Mouse (Mus musculus): ENCODE measurements around the gene H2-K1. TPM values are rescaled to one million over a fixed set of nuclear protein-coding genes. Genes with fewer than 3 reads are reported as not detected.
"Not testable (repeated sequence)": the region's sequence is repeated elsewhere in the genome, so short reads cannot be mapped to it uniquely, and the experiment has no call there.

Gene H2-K1
- polyA plus RNA-seq, 1 experiment from 2014 or later, result 82.2 TPM

DNA sequence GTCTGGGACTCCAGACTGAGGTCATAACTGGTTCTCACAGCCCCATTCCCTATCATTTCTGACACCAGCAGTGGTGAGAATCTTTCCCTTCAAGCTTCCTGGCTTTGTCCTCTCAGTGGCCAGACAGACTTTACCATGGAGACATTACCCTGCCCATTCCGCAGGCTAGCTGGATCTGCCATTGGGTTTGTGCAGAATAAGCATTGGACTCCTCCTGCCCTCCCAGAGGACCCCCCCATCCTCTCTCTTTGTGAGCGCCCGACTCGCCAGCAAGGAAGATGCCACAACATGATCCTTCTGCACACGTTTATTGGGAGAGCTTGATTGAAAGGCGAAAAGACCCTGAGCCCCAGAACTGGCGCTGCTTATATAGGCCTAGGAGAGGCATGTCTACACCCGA lies 13.3 kb upstream of the H2-K1 start:
- Histone ChIP-seq H3K4me3 (replicated peaks; ENCODE audit: low read depth, low read length) (no peak overlapping the region), H3K9me3 (replicated peaks; ENCODE audit: low read length) (no peaks in the 10 kb centered on the region), H3K4me2 (ENCODE audit: low read length) (no peak overlapping the region), H3K9ac (ENCODE audit: low read depth, low read length) (no peak overlapping the region), H3K36me3 (ENCODE audit: insufficient read depth, low read length) (no peaks in the 10 kb centered on the region), H3K4me1 (replicated peaks; ENCODE audit: insufficient read depth, low read length) (no peaks in the 10 kb centered on the region), H3K27ac (no peak overlapping the region), H3K27me3 (ENCODE audit: insufficient read depth, low read length) (no peaks in the 10 kb centered on the region)
- 93% methylated on average over 8 of the region's 8 CpGs for WGBS
- no peak for ATAC-seq (replicated peaks; ENCODE audit: low FRiP score, low read depth)
- TF ChIP-seq CTCF (IDR thresholded peaks at IDR 0.05; ENCODE audit: low read depth), result no peak
- DNase-seq (ENCODE audit: low spot score), result no peak

DNA sequence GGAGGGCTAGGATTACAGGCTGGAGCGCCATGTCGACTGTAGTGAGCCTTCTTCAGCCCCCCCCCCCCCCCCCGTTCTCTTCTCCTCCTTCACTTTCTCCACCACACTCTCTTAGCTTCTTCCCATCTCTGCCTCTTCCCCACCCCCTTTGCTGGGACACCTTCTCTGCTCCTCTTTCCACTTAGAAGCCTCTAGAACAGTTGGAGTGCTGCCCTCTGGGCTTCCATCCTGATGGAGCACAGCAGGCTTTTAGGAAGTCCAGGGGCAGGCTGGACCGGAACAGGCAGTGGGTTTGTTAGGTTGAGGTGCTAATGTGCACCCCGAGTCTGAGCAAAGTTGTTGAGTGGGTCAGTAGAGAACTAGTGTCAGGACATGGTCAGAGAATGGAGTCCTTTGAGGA lies 10.0 kb upstream of the H2-K1 start:
- Histone ChIP-seq H3K9me3 (replicated peaks; ENCODE audit: low read length) (no peaks in the 10 kb centered on the region), H3K4me3 (replicated peaks; ENCODE audit: low read depth, low read length) (no peak overlapping the region), H3K4me1 (replicated peaks; ENCODE audit: insufficient read depth, low read length) (no peaks in the 10 kb centered on the region), H3K9ac (ENCODE audit: low read depth, low read length) (no peak overlapping the region), H3K4me2 (ENCODE audit: low read length) (no peak overlapping the region), H3K27me3 (ENCODE audit: insufficient read depth, low read length) (no peaks in the 10 kb centered on the region), H3K36me3 (ENCODE audit: insufficient read depth, low read length) (no peaks in the 10 kb centered on the region), H3K27ac (no peak overlapping the region)
- ATAC-seq (replicated peaks; ENCODE audit: low FRiP score, low read depth), result no peak
- 75% methylated on average over 5 of the region's 5 CpGs for WGBS
- TF ChIP-seq CTCF (IDR thresholded peaks at IDR 0.05; ENCODE audit: low read depth), result no peak
- no peak for DNase-seq (ENCODE audit: low spot score)

DNA sequence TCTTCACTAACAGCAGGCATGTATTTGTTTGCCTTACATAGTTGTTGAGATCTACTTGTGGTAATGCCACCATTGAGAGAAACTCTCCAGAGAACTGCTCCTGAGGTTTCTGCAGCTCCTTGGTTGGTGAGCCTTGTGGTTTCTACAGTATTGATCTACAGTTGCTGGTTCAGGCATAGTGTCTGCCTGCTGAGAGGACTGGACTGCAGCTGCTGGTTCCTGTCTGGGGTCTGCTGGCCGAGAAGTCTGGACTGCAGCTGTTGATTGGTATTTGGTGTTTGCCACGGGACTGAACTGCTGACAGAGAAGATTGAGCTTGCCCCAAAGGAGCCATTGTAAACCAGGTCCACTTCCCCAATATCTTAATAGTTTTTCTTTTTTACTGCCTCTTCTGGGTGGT lies 6.4 kb upstream of the H2-K1 start:
- H3K9ac ChIP-seq (ENCODE audit: low read depth, low read length), result no peak overlapping the region
- DNase-seq (ENCODE audit: low spot score) (no peak), ATAC-seq (replicated peaks; ENCODE audit: low FRiP score, low read depth) (no peak)
- H3K36me3 ChIP-seq (ENCODE audit: insufficient read depth, low read length), result no peaks in the 10 kb centered on the region
- no peaks in the 10 kb centered on the region for H3K9me3 ChIP-seq (replicated peaks; ENCODE audit: low read length)
- WGBS, result 58% methylated on average over 2 of the region's 2 CpGs
- H3K27ac ChIP-seq, result no peak overlapping the region
- no peak overlapping the region for H3K4me3 ChIP-seq (replicated peaks; ENCODE audit: low read depth, low read length)
- H3K27me3 ChIP-seq (ENCODE audit: insufficient read depth, low read length), result no peaks in the 10 kb centered on the region
- H3K4me2 ChIP-seq (ENCODE audit: low read length), result no peak overlapping the region
- no peak for TF ChIP-seq CTCF (IDR thresholded peaks at IDR 0.05; ENCODE audit: low read depth)
- H3K4me1 ChIP-seq (replicated peaks; ENCODE audit: insufficient read depth, low read length), result no peaks in the 10 kb centered on the region

DNA sequence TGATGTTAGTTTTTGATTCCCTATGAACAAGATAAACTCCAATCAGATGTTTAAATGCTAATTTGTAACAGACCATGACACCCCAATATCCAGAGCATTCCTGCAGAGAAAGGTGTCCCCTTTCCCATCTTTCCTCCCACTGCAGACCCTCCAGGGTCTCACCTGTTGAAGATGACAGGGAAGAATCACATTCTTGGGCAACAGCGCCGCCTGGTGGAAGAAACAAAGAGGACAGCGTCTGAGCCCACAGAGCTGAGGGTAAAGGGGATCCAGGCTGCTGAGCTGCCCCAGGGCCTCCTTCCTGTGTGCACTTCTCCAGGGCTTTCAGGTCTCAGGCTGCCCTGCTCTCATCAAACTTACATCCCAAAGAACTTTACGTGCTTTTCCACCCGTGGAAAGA lies 3.3 kb upstream of the H2-K1 start:
- TF ChIP-seq CTCF (IDR thresholded peaks at IDR 0.05; ENCODE audit: low read depth), result peak; percentile 83
- DNase-seq (ENCODE audit: low spot score) (no peak), ATAC-seq (replicated peaks; ENCODE audit: low FRiP score, low read depth) (no peak)
- H3K9me3 ChIP-seq (replicated peaks; ENCODE audit: low read length), result no peaks in the 10 kb centered on the region
- no peaks in the 10 kb centered on the region for H3K36me3 ChIP-seq (ENCODE audit: insufficient read depth, low read length)
- no peak overlapping the region for H3K4me2 ChIP-seq (ENCODE audit: low read length)
- H3K9ac ChIP-seq (ENCODE audit: low read depth, low read length), result no peak overlapping the region
- H3K4me3 ChIP-seq (replicated peaks; ENCODE audit: low read depth, low read length), result no peak overlapping the region
- no peaks in the 10 kb centered on the region for H3K4me1 ChIP-seq (replicated peaks; ENCODE audit: insufficient read depth, low read length)
- 5% methylated on average over 5 of the region's 5 CpGs for WGBS
- no peaks in the 10 kb centered on the region for H3K27me3 ChIP-seq (ENCODE audit: insufficient read depth, low read length)
- H3K27ac ChIP-seq, result no peak overlapping the region

DNA sequence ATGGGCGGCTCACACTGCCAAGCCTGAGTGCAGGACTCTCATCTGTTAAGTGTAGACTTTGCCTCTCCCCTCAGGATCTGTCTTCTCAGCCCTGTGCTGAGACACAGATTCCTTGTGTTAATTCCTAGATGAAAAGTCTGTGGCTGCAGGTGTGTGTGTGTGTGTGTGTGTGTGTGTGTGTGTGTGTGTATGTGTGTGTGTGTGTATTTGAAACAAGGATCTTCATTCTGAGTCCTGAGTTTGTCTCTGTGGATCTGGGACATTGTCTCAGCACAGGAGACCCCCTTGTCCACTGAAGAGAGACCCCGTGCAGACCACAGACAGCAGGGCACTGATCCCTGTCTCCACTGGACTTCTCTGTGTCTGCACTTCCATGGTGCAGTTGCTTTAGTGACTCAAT lies 649 bp upstream of the H2-K1 start:
- 40% methylated on average over 2 of the region's 2 CpGs for WGBS
- H3K27me3 ChIP-seq (ENCODE audit: insufficient read depth, low read length), result not testable (repeated sequence)

DNA sequence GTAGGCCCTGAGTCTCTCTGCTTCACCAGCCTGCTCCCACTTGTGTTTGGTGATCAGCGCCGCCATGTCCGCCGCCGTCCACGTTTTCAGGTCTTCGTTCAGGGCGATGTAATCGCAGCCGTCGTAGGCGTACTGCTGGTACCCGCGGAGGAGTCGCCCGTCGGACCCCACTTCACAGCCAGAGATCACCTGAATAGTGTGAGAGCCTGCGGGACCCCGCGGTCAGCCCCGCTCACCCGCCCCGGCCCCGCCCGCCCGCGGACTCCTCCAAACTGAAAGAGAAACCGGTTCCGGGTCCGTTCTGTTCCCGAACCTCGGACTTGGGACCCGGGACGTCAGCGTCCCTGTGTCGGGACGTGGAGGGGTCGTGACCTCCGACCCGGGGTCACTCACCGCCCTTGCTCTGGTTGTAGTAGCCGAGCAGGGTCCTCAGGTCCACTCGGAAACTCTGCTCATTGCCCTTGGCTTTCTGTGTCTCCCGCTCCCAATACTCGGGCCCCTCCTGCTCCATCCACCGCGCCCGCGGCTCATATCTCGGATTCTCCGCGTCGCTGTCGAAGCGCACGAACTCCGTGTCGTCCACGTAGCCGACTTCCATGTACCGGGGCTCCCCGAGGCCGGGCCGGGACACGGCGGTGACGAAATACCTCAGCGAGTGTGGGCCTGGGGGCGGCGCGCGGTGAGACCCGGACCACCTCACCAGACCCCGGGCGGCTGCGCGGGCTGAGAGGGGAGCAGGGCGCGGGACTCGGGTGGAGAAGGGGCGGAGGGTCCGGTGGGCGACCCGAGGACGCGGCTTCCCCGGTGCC lies 602 bp downstream of the H2-K1 start:
- Histone ChIP-seq H3K9ac (ENCODE audit: low read depth, low read length) (peak overlapping the region; percentile 47), H3K27ac (no peak overlapping the region), H3K27me3 (ENCODE audit: insufficient read depth, low read length) (no peaks in the 10 kb centered on the region), H3K4me3 (replicated peaks; ENCODE audit: low read depth, low read length) (peak overlapping the region; percentile 64), H3K9me3 (replicated peaks; ENCODE audit: low read length) (no peaks in the 10 kb centered on the region), H3K36me3 (ENCODE audit: insufficient read depth, low read length) (no peaks in the 10 kb centered on the region), H3K4me1 (replicated peaks; ENCODE audit: insufficient read depth, low read length) (no peaks in the 10 kb centered on the region), H3K4me2 (ENCODE audit: low read length) (peak overlapping the region; percentile 99)
- DNase-seq (ENCODE audit: low spot score), result no peak
- 2% methylated on average over 83 of the region's 87 CpGs for WGBS
- no peak for TF ChIP-seq CTCF (IDR thresholded peaks at IDR 0.05; ENCODE audit: low read depth)
- peak; percentile 38 for ATAC-seq (replicated peaks; ENCODE audit: low FRiP score, low read depth)

More for the DNA sequence above, 649 bp upstream of the H2-K1 start:
- not testable (repeated sequence) for H3K36me3 ChIP-seq (ENCODE audit: insufficient read depth, low read length); H3K4me2 ChIP-seq (ENCODE audit: low read length); DNase-seq (ENCODE audit: low spot score); H3K4me3 ChIP-seq (replicated peaks; ENCODE audit: low read depth, low read length); H3K4me1 ChIP-seq (replicated peaks; ENCODE audit: insufficient read depth, low read length); H3K27ac ChIP-seq; H3K9me3 ChIP-seq (replicated peaks; ENCODE audit: low read length); H3K9ac ChIP-seq (ENCODE audit: low read depth, low read length); ATAC-seq (replicated peaks; ENCODE audit: low FRiP score, low read depth)

DNA sequence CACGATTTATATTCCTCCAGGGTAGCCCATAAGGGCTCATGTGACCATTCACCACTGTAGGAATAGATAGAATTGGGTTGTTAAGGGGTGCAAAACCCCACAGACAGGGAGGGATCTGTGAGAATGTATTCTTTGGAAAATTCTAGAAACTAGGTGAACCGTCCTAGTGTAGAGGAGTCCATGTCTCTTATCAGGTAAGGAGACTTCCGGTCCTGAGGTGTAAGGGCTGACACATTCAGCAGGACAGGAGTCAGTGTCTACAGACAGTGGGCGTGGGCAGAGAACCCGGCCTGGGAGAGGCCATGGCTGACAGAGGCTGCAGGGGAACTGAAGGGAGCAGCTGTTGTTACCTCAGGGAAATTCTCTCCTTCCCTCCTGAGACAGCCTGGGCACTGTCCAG lies 1.4 kb downstream of the H2-K1 start:
- not testable (repeated sequence) for H3K9ac ChIP-seq (ENCODE audit: low read depth, low read length); H3K36me3 ChIP-seq (ENCODE audit: insufficient read depth, low read length); H3K4me2 ChIP-seq (ENCODE audit: low read length); H3K4me1 ChIP-seq (replicated peaks; ENCODE audit: insufficient read depth, low read length); H3K4me3 ChIP-seq (replicated peaks; ENCODE audit: low read depth, low read length); H3K27me3 ChIP-seq (ENCODE audit: insufficient read depth, low read length); DNase-seq (ENCODE audit: low spot score); H3K27ac ChIP-seq; H3K9me3 ChIP-seq (replicated peaks; ENCODE audit: low read length); ATAC-seq (replicated peaks; ENCODE audit: low FRiP score, low read depth)
- 55% methylated on average over 5 of the region's 5 CpGs for WGBS

DNA sequence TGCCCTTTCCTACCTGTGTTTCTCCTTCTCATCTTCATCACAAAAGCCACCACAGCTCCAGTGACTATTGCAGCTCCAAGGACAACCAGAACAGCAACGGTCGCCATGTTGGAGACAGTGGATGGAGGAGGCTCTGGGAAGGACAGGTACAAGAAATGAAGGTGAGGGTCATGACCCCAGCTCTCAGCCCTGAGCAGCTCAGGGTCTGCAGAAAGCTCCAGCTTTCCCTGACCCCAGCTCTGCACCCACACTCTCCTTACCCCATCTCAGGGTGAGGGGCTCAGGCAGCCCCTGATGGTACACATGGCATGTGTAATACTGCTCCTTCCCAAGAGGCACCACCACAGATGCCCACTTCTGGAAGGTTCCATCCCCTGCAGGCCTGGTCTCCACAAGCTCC lies 3.1 kb downstream of the H2-K1 start:
- H3K36me3 ChIP-seq (ENCODE audit: insufficient read depth, low read length); H3K9ac ChIP-seq (ENCODE audit: low read depth, low read length); H3K4me1 ChIP-seq (replicated peaks; ENCODE audit: insufficient read depth, low read length); ATAC-seq (replicated peaks; ENCODE audit: low FRiP score, low read depth); H3K27ac ChIP-seq; H3K27me3 ChIP-seq (ENCODE audit: insufficient read depth, low read length); DNase-seq (ENCODE audit: low spot score); H3K9me3 ChIP-seq (replicated peaks; ENCODE audit: low read length); H3K4me2 ChIP-seq (ENCODE audit: low read length); H3K4me3 ChIP-seq (replicated peaks; ENCODE audit: low read depth, low read length): not testable (repeated sequence)
- 85% methylated on average over 2 of the region's 2 CpGs for WGBS

Data from kidney, postnatal 0 days (tissue).